Mouse (Mus musculus): ENCODE measurements at regions not wholly inside any gene's neighbourhood (a gene's known extent, or its start where the extent isn't known, plus 50 kb on each side); places are given as distances from the start of the nearest gene placed in this dataset.
"Not testable (repeated sequence)": the region's sequence is repeated elsewhere in the genome, so short reads cannot be mapped to it uniquely, and the experiment has no call there.

DNA sequence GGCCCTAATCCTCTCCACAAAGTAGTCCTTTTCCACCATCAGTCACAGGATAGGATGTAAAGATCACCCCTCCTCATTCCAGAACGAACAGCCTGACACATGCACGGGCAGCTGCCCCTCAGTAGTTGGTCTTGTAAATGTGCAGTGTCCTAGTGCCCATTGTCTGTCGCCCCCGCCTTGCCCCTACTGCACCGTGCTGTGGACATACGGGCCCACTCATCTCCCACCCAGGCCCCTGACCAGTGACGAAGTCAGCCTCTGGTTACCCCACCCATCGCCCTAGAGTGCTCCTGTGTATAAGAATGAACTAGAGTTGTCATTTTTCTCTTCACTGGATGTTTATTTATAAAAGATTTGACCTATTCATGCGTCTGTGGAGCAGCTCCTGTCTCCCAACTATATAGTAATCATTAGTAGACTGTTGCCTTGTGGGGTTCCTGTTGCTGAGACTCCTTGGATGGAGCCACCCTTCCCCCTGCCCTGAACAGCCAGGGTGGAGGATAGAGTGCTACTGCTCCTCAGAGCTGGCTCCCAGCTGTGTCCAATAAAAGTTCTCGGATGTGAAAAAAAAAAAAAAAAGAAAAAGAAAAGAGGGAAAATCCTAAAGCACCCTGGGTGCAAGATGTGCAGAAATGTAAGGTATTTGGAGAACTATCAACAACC is 64.0 kb upstream of the Trim24 start:
- H3K27ac ChIP-seq (ENCODE audit: insufficient read depth, low read depth); H3K27me3 ChIP-seq (replicated peaks); DNase-seq (ENCODE audit: extremely low read depth); H3K9me3 ChIP-seq (replicated peaks; ENCODE audit: low read length); H3K4me1 ChIP-seq (ENCODE audit: control insufficient read depth in 1 of 2, insufficient read depth in 2 of 2); in situ Hi-C loops (cut with MboI; ENCODE audit: low pct_ligation_motif_present, low pct_unique_long_range_greater_than_20kb, low sequenced_read_pairs); H3K36me3 ChIP-seq (replicated peaks in 1 of 2; ENCODE audit: control insufficient read depth in 1 of 2, insufficient read depth in 1 of 2, low read length in 1 of 2); H3K9ac ChIP-seq (ENCODE audit: insufficient read depth, low read depth); dilution Hi-C loops (cut with MboI; ENCODE audit: extremely low pct_ligation_motif_present, extremely low pct_unique_long_range_greater_than_20kb, low sequenced_read_pairs); H3K4me2 ChIP-seq (ENCODE audit: insufficient read depth, low read depth, poor library complexity, severe bottlenecking); H3K79me2 ChIP-seq (replicated peaks; ENCODE audit: control insufficient read depth, extremely low read depth, insufficient read depth, poor library complexity, severe bottlenecking); H3K4me3 ChIP-seq (replicated peaks in 1 of 3; ENCODE audit: low read depth in 2 of 3, low read length in 2 of 3, poor library complexity in 1 of 3): not testable (repeated sequence)

DNA sequence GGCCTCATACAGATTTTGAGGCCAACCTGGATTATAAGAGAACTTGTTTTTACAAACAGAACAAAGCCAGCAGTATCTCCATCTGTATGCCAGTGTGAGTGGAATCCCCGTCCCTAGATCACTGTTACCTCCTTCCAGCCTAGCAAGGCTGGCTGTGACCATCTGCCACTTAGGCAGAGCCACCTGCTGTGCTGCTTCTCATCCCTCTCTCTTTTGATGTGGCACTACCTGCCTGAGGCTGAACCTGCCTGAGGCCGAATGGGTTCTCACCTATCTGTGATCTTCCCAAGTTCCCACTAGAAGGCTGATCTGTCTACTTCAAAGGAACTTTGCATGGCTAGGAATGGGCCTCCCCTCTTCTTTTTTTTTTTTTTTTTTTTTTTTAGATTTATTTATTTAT is 55.4 kb upstream of the Trim24 start:
- DNase-seq (ENCODE audit: extremely low read depth); H3K27ac ChIP-seq (ENCODE audit: insufficient read depth, low read depth); H3K36me3 ChIP-seq (replicated peaks in 1 of 2; ENCODE audit: control insufficient read depth in 1 of 2, insufficient read depth in 1 of 2, low read length in 1 of 2); H3K27me3 ChIP-seq (replicated peaks); H3K79me2 ChIP-seq (replicated peaks; ENCODE audit: control insufficient read depth, extremely low read depth, insufficient read depth, poor library complexity, severe bottlenecking); dilution Hi-C loops (cut with MboI; ENCODE audit: extremely low pct_ligation_motif_present, extremely low pct_unique_long_range_greater_than_20kb, low sequenced_read_pairs); in situ Hi-C loops (cut with MboI; ENCODE audit: low pct_ligation_motif_present, low pct_unique_long_range_greater_than_20kb, low sequenced_read_pairs); H3K4me2 ChIP-seq (ENCODE audit: insufficient read depth, low read depth, poor library complexity, severe bottlenecking); H3K9me3 ChIP-seq (replicated peaks; ENCODE audit: low read length); H3K9ac ChIP-seq (ENCODE audit: insufficient read depth, low read depth); H3K4me3 ChIP-seq (replicated peaks in 1 of 3; ENCODE audit: low read depth in 2 of 3, low read length in 2 of 3, poor library complexity in 1 of 3); H3K4me1 ChIP-seq (ENCODE audit: control insufficient read depth in 1 of 2, insufficient read depth in 2 of 2): not testable (repeated sequence)
